Mouse (Mus musculus) myocyte (in vitro differentiated cells): ENCODE measurements around the gene Cdipt.

Experiments used
- CEBPB ChIP-seq: IDR thresholded peaks from 2 replicates; pipeline ENCODE4 v1.6.1; 2011; ENCODE audit warnings: mild to moderate bottlenecking, moderate library complexity; ENCODE audit not compliant: poor library complexity, insufficient read depth, severe bottlenecking
- E2F4 ChIP-seq: IDR thresholded peaks from one replicate; pipeline ENCODE4 v1.6.1; 2011; ENCODE audit warnings: mild to moderate bottlenecking, control low read depth, moderate library complexity; ENCODE audit not compliant: insufficient read depth
- MAX ChIP-seq: IDR thresholded peaks from one replicate; pipeline ENCODE4 v1.6.1; 2011; ENCODE audit warnings: low read depth, mild to moderate bottlenecking, control low read depth
- MYOG ChIP-seq, 3 experiments: IDR thresholded peaks; one replicate each; pipeline ENCODE4 v1.6.1; 2011; ENCODE audit warnings: control low read depth in 2 of 3, low read depth in 2 of 3, mild to moderate bottlenecking in 2 of 3; ENCODE audit not compliant: insufficient read length in 2 of 3, control insufficient read depth in 1 of 3, insufficient read depth in 1 of 3
- USF1 ChIP-seq: IDR thresholded peaks from one replicate; pipeline ENCODE4 v1.6.1; 2011; ENCODE audit warnings: low read depth, mild to moderate bottlenecking, control low read depth, moderate library complexity

- no peak for TF ChIP-seq MYOG (IDR thresholded peaks at IDR 0.05; ENCODE audit: control insufficient read depth in 1 of 3, insufficient read depth in 1 of 3, insufficient read length in 2 of 3, low read depth in 2 of 3)
- no peak for TF ChIP-seq USF1
- TF ChIP-seq CEBPB, result no peak
- TF ChIP-seq E2F4, result no peak
- no peak for TF ChIP-seq MAX
These were observed 221 bp upstream of the Cdipt start for GRCm38 (mm10) chr7:126975493-126975892.
